Mouse (Mus musculus): ENCODE measurements around the gene Smagp.

- TF ChIP-seq UBTF (IDR thresholded peaks at IDR 0.05; ENCODE audit: low read depth, low read length): no peak
- no peak for TF ChIP-seq TBP (conservative IDR thresholded peaks at IDR 0.05; ENCODE audit: low read depth, low read length)
- no peak for TF ChIP-seq CTCF (conservative IDR thresholded peaks at IDR 0.05 in 1 of 2, IDR thresholded peaks at IDR 0.05 in 1 of 2; ENCODE audit: low read depth in 2 of 2, low read length in 2 of 2)
- TF ChIP-seq SMC3 (IDR thresholded peaks at IDR 0.05; ENCODE audit: low read depth, low read length): no peak
- TF ChIP-seq MAFK (IDR thresholded peaks at IDR 0.05; ENCODE audit: insufficient replicate concordance, low read length): no peak
- no peak for TF ChIP-seq E2F4 (IDR thresholded peaks at IDR 0.05; ENCODE audit: insufficient replicate concordance, low read depth, low read length)
- TF ChIP-seq CHD2 (IDR thresholded peaks at IDR 0.05; ENCODE audit: low read length): no peak
- no peak for TF ChIP-seq EP300 (IDR thresholded peaks at IDR 0.05; ENCODE audit: low read length)
- no peak for TF ChIP-seq MYC (IDR thresholded peaks at IDR 0.05; ENCODE audit: low read depth, low read length)
- no peak for TF ChIP-seq ZNF384 (IDR thresholded peaks at IDR 0.05; ENCODE audit: low read depth, low read length)
- no peak for TF ChIP-seq MEF2A (IDR thresholded peaks at IDR 0.05; ENCODE audit: borderline replicate concordance, low read depth, low read length)
- no peak for TF ChIP-seq ELF1 (IDR thresholded peaks at IDR 0.05; ENCODE audit: low read depth, low read length)
- no peak for TF ChIP-seq MXI1 (IDR thresholded peaks at IDR 0.05; ENCODE audit: low read depth, low read length)
- TF ChIP-seq JUN (IDR thresholded peaks at IDR 0.05; ENCODE audit: insufficient read depth, low read depth, low read length): no peak
Measured at GRCm38 (mm10) chr15:100622164-100622563, 14.6 kb downstream of the Smagp start.
